Mouse (Mus musculus) testis, postnatal 14 days (tissue): ENCODE measurements around the gene Bckdha.

Experiments used
- DNase-seq: peaks from one replicate; pipeline ENCODE4 v3.0.0; 2021; ENCODE audit warnings: low spot score

The Bckdha gene

DNA sequence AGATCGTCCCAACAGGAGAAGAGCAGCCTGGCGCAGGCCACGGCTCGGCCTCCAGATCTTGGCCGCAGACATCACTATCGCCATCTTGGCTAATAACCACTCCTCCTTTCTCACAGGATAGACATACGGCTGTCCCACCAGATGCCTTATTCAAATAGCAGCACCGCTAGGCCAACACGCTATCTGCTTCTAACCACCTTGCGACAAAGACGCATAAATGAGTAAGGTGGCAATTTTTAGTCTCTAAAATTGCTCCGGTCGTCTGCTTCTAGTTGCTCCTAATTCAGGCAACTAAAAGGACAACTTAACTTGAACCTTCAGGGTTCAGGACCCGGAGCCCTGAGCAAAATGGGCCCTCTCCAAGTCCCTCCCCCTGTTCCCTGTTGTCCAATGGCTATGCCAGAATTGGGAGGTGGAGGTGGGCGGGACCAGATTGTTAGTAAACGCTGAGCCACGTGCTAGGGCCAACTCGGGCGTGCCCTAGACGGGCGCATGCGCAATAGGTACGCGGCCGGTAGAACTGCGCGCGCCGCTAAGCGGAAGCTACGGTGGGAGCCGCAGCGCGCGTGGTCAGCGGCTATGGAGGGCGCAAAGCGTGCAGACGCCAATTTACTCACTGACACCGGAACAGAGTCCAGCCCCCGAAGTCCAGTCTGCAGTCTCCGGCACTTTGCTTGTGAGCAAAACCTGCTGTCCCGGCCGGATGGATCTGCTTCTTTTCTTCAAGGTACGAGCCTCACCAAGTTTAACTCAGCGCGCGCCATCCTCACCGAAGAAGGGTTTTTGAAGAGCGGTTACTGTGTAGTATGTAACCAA is at the start of gene Bckdha, which contains the start of gene Exosc5:
TSS of gene Bckdha (minus strand) at position 325 of the 816 bp plus-strand sequence.
TSS of gene Exosc5 (plus strand) at position 508 of the 816 bp plus-strand sequence.
- peak; percentile 99 for DNase-seq

DNA sequence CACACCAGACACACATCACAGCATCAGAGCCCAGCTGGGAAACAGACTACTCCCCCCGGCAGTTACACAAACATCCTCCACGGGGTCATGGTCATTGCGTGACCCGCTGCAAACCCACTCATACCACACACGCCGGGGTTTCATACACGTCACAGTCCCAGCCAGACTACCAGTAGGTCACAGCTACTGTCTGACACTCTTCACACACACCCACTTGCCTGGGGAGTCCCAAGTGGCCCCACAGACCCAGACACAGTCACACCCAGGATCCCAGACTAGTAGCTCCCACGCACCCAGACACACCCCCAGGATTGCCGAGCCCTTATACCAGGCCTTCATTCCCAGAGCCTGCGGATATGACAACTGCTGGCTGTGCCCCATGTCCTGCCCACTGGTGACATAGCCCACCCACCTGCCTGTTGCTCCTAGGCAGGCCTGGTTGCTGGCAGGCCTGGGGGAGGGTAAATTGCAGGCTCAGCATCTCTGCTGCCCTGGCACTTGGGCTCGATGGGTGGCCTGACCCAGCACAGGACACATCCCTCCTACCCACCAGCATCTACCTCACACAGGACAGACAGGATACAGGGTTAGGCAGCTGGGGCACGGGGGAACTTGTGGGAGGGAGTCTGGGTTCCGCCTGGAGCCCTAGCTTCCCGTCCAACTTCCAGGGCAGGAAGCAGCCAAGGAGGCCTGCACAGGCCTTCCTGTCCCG is 49.0 kb upstream of the Bckdha start:
- DNase-seq = peak; percentile 29

DNA sequence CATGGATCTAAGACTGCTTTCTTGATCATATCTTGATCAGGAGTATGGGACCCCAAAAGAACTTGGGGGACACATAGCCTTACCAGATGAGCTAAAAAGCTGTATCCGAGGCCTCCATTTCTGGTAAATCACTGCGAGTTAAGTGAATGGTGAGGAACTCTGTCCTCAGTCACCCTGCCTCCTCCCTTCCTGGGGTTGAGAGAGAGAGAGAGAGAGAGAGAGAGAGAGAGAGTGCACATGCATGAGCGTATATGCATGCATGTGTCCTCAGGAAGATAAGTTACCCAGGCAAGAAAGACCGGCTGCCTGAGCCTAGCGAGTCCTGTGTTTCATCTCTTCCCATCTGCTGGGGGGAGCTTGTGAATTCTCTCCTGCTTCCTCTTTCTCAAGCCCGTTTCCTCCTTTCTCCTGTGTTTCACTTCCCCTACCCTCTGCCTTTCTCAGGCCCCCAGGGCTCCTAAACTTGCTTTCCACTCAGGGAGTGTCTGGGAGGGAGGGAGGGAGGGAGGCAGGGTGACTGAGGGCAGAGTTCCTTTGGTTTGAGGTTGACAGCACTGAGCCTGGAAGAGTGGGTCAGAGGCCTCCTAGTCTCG is 47.9 kb upstream of the Bckdha start:
- no peak for DNase-seq

- DNase-seq = no peak
Measured at GRCm38 (mm10) chr7:25705801-25706251, 47.0 kb upstream of the Bckdha start.

DNA sequence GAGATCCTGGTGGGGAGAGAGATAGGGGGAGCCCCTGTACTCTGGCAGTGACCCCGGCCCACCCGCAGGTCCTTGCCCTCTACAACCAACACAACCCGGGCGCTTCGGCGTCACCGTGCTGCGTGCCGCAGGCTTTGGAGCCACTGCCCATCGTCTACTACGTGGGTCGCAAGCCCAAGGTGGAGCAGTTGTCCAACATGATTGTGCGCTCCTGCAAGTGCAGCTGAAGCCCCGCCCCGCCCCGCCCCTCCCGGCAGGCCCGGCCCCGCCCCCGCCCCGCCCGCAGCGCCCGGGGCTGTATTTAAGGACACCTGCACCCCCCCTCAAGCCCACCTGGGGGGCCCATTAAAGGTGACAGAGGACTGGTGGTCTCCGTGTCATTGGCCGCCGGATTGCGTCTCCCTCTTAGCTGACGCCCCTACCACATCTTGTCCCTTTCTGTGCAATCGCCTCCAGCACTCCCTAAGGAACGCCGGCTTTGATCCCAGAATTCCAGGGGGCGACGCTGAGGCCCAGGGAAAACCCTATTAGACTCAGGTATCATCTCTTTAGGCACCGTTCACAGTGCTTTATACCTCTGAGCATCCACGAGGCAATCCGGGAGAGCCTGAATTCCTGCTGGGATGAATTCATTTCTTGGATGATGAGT is 46.1 kb upstream of the Bckdha start:
- no peak for DNase-seq

DNA sequence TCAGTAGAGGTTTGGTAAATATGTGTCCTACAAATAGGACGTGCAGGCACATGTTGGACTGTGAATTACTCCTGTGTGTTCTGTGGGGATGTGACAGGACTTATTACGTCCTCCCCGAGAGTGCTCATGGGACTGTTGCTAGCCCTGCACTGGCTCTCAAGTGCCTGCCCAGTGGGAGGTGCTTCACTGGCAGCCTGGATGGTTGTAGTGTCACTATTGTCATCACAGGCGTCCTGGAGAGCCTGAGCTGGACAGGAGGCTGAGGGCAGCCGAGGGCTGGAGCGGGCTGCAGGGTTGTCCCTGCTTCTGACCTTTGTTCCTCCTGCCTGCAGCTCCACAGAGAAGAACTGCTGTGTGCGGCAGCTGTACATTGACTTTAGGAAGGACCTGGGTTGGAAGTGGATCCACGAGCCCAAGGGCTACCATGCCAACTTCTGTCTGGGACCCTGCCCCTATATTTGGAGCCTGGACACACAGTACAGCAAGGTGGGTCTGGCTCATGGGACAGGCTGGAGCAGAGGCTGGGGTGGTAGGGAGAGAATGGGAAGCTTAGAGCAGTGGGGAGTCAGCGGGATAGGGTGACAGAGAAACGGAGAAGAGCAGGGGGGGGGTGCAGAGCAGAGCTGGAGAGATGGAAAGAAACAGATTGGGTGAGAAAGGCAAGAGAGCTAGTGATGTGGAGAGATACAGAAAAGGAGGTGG is 45.2 kb upstream of the Bckdha start:
- DNase-seq = no peak

DNA sequence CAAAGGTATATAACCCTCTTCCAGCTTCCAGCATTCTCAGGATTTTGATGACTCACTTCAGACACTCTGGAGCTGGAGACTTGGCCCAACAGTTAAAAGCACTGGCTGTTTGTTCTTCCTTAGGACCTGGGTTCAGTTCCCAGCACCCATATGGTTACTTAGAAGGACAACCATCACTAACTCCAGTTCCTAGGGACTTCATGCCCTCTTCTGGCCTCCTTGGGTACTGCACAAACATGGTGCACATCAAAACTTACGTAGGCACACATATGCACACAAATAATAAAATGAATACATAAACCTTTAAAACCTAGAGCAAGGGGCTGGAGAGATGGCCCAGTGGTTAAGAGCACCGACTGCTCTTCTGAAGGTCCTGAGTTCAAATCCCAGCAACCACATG is 43.6 kb upstream of the Bckdha start:
- no peak for DNase-seq

DNA sequence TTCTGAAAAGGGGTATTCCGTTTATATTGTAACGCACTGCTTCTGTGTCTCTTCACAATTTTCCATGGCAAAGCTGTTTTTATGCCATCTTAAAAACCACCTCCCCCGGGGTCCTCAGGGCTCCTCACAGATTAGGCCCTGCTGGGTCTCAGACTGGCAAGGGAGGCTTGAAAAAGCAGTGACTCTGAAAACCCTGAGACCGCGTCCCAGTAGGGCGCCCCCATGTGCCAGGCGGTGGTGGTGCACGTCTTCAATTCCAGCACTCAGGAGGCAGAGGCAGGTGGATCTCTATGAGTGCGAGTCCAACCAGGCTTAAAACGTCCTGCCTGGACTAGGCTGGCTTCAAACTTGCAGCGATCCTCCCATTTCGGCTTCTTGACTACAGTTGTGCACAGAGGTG is 42.0 kb upstream of the Bckdha start:
- DNase-seq = no peak

GRCm38 (mm10) chr7:25699851-25700250 is 41.1 kb upstream of the Bckdha start:
- DNase-seq = peak; percentile 81

- no peak for DNase-seq
Measured at GRCm38 (mm10) chr7:25694104-25694503, 35.3 kb upstream of the Bckdha start.

GRCm38 (mm10) chr7:25690051-25690450 is 31.3 kb upstream of the Bckdha start:
- DNase-seq = no peak

- no peak for DNase-seq
Measured at GRCm38 (mm10) chr7:25689603-25690021, 30.8 kb upstream of the Bckdha start.

- peak; percentile 76 for DNase-seq
Measured at GRCm38 (mm10) chr7:25688810-25689586, 30.2 kb upstream of the Bckdha start.

GRCm38 (mm10) chr7:25687811-25688401 is 29.1 kb upstream of the Bckdha start:
- DNase-seq = peak; percentile 75

GRCm38 (mm10) chr7:25686680-25687531 is 28.1 kb upstream of the Bckdha start, which contains the start of gene Tgfb1:
Tgfb1 (plus strand) TSS chr7:25687002.
- DNase-seq = peak; percentile 75

- DNase-seq = no peak
Measured at GRCm38 (mm10) chr7:25685926-25686470, 27.2 kb upstream of the Bckdha start.

- no peak for DNase-seq
Measured at GRCm38 (mm10) chr7:25684659-25685058, 25.9 kb upstream of the Bckdha start.

DNA sequence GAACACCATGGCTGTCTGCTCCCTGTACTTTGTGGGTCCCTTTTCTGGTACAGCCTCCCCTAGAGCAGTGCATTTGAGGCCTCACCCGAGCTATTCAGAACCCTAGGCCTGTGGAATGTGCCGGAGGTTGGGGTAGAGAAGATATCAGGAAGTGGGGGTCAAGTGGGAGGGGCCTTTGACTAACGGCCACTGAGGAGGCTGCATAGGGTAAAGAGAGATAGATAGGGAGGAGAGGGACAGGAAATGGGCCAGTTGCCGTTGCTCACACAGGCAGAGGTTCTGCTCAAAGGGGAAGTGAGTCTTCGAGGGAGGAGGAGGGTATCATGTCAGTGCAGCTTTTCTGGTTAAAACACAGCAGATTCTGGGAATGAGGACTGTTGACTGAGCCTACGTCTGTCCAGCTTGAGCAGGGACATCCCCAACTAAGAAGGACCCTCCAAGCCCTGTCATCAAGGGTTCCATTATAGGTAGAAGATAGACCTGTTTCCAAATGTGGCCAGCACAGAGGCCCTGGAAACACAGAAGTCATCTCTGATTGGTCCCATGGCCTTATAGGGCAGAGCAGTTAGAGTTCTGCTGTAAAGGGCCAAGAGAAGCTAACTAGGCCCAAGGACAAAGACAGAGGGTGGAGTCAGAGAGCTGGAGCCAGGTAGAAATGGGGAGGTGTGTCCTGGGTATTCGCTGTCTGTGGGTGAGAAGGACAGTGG is 24.8 kb upstream of the Bckdha start:
- DNase-seq = no peak
